Mouse (Mus musculus): Measurements from ENCODE around the gene Bud13.

The Bud13 gene

GRCm38 (mm10) chr9:46326694-46327405, 44.0 kb downstream of the Bud13 start:
- TF ChIP-seq GATA4 (IDR thresholded peaks at IDR 0.05; ENCODE audit: insufficient replicate concordance, low read length), result no peak

DNA sequence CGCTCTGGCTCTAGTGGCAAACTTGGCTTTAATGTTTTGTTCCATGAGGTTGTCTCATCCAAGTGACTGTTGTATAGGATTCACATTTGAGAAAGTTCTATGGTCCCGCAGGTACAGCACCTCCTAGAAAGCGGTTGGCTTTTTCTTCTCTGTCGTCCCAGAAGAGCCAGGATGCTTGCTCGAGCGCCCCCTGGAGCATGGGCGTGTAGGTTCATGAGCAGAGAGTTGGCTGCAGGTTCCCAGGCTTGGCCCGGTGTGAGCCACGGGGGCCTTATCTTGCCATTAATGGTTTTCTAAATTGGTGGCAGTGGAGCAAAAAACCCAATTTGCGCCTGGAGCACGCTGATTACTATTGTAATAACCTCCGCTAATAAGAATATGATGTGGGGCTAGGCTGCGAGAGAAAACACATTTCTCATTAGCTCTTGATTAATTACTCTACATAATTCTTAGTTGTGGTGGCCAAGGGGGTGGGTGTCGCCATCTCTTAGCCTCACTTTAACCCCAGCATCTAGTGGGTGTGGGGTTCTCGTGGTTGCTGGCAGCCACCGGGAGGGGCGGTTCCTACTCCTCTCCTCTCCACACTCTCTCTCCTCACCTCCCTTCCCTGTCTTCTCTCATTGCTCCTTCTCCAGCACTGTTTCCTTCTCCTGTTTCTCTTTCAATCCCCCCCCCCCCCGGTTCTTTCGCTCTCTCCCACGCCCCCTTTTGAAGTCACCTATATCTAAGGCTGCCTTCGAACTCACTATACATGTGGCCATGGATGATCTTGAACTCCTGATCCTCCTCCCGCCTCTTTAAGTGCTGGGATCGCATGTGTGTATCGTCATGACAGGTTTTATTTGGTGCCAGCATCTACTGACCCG, 45.1 kb downstream of the Bud13 start:
- no peak for TF ChIP-seq GATA4 (IDR thresholded peaks at IDR 0.05; ENCODE audit: insufficient replicate concordance, low read length)

DNA sequence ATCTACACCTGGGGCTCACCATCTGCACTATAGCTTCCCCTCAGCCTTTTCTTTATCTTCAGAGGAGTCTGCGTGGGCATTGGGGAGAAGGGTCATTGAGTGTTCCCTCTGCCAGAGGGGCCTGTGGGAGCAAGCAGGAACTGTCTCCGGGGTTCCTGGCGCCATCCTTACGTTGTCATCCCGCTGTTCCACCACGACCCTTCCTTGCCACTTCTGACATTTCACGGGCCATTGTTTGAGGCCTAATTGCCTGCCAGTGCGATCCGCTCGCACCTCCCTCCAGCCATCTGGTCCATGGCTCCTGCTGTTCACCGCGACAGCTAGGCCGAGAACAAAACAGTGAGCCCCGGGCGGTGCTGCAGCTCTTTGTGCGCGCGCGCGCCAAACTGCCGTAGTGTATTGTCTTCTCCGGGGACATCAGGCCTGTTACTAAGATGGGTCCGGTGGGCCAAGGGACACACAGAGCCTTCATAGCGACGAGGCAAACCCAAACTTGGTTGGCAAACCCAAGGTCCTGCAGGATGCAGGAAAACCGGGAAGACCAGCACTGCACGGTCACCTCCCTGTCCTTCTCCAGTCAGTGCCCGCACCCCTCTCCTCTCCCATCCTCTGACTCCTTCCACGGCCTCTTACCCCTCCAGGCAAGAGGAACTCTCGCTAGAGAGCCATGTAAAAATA, 45.9 kb downstream of the Bud13 start:
- TF ChIP-seq GATA4 (IDR thresholded peaks at IDR 0.05; ENCODE audit: insufficient replicate concordance, low read length), result no peak

DNA sequence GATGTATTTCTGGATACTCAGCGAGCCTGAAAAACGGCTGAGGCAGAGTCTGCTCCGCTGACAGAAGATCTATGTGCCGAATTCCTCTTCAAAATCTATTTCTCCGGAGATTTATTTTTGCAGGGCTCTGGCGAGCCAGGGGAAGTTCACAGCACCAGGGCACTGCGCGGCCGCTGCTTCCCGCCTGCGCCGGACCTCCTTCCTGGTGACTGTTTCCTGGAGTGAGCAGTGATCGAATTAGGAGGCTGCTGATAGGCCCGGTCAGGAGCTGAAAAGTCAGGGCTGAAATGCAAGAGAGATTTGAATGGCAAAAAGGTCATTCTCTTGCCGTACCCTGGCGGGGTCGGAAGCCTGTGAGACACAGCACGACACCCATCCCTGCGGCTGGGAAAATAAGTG, 46.4 kb downstream of the Bud13 start:
- no peak; the same call in 1 of the 2 replicates for TF ChIP-seq GATA4 (IDR thresholded peaks at IDR 0.05; ENCODE audit: insufficient replicate concordance, low read length)

DNA sequence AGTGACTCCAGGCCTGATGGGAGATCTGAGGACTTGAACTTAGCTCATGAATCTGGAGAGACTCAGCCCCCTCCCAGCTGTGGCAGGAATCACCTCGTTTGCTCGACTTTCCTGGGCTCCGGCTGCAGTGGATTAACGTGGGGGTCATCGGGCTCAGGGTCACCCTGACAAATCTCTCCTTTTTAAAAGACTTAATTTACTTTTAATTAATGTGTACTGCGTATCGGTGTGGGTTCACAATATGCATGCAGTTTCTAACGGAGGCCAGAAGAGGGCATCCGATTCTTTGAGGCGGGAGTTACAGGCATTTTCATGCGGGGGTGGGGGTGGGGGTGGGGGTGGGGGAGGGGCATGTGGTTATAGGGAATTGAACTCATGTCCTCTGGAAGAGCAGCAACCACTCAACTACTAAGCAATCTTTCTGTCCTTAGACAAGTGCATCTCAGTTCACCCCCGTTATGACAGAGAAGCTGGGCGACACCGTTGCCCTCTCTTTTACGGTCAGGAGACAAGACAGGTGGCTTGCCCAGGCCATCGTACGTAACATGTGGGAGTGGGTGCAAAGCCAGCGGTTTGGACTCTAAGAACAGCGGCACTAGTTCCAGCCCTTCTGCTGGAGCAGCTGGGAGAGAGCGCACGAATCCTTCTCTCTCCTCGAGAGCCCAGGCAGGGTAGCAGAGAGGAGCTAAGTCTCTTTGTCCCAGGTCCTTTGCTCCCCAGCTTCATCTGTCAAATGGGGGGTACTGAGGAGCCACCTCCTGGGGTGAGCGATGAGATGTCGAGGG, 47.2 kb downstream of the Bud13 start:
- no peak for TF ChIP-seq GATA4 (IDR thresholded peaks at IDR 0.05; ENCODE audit: insufficient replicate concordance, low read length)

DNA sequence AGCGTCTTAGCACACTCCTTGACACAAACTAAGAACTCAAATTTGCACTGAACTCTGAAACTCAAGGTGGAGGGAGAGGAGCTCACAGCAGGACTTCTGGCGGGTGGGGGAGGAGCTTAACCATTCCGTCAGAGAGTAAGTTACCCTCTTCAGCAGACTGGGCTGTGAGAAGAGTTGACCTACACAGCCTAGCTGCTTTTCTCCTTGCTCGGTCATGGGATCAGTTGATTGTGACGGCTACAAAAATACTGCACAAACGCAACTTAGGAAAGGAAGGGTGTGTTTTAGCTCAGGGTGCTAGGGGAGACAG, 47.7 kb downstream of the Bud13 start:
- TF ChIP-seq GATA4 (IDR thresholded peaks at IDR 0.05; ENCODE audit: insufficient replicate concordance, low read length), result no peak

GRCm38 (mm10) chr9:46331301-46331700, 48.5 kb downstream of the Bud13 start:
- TF ChIP-seq GATA4 (IDR thresholded peaks at IDR 0.05; ENCODE audit: insufficient replicate concordance, low read length), result no peak

DNA sequence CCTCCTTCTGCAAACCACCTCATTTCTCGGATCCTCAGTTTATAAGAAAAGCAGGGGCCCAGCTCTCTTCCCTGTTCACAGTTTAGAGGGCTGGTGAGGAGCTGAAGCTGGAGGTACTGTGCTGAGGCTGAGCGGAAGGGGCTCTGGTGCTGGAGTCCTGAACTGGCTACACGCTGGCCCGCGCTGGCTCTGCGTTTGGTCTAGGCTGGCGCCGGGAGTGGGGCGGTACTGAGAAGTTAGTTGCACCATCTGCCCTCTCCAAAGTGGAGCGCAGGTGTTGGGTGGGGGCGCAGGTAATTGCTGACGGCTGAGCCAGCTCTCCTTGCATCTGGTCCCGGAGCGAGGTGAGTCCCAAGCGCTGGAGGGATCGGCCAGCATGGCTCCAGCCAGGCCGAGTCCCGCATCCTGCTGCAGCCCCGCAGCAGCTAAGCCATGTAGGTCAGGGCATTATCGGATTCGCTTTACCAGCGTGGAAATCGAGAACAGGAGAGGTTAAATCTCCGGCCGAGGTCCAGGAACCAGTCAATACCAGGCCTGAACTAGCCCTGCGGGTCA, 51.7 kb downstream of the Bud13 start:
- TF ChIP-seq GATA4 (IDR thresholded peaks at IDR 0.05; ENCODE audit: insufficient replicate concordance, low read length), result no peak

DNA sequence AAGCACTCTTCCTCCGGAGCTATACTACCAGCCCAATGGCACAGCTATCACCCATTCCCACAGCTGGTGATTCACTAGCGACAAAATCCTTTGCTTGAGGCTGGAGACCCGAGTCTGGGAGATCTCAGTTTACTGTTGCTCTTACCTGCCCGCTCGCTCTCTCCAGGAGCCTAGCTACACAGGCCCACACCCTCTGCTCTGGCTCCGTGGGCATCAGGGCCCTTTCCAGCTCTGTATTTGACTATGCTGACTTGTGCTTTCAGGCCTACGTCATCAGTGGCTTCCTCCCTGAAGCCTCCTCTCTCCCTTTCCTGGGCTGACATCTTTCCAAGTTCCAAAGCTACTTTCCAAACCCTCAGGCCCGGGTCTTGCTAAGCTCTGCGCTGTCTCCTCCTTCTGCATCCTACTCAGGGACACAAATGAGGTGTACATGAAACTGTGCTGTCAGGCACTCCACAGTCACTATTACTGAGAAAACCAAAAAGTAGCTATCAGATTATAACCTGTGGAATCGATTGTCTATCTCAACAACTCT, 52.7 kb downstream of the Bud13 start:
- no peak for TF ChIP-seq GATA4 (IDR thresholded peaks at IDR 0.05; ENCODE audit: insufficient replicate concordance, low read length)

GRCm38 (mm10) chr9:46337331-46337730, 54.5 kb downstream of the Bud13 start:
- TF ChIP-seq GATA4 (IDR thresholded peaks at IDR 0.05; ENCODE audit: insufficient replicate concordance, low read length), result no peak

- no peak for TF ChIP-seq GATA4 (IDR thresholded peaks at IDR 0.05; ENCODE audit: insufficient replicate concordance, low read length)
Measured at GRCm38 (mm10) chr9:46337852-46338291, 55.1 kb downstream of the Bud13 start.

DNA sequence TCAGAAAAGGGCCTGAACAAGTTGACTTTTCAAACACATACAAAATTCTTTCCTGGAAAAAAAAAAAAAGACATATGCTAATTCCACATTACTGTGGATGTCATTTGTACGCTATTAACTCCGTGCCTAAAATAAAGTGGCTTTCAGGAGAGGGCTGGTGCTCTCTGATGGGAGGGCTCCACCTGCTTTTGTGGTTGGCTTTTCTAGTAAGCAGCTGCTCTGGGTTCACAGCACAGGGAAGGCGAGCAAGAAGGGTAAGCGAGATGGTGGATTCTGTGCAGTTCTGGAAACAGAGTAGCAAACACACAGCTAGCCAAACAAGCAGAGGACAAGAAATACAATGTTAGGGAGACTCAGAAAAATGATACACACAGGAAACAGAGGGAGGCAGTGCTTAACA, 55.6 kb downstream of the Bud13 start:
- no peak for TF ChIP-seq GATA4 (IDR thresholded peaks at IDR 0.05; ENCODE audit: insufficient replicate concordance, low read length)

- TF ChIP-seq GATA4 (IDR thresholded peaks at IDR 0.05; ENCODE audit: insufficient replicate concordance, low read length), result no peak
Measured at GRCm38 (mm10) chr9:46339051-46339652, 56.3 kb downstream of the Bud13 start.

Measured in liver, adult (tissue).